Mouse (Mus musculus) cerebellum, postnatal 14 days (tissue): Measurements from ENCODE around the gene Kpna3.
"Not testable (repeated sequence)": the region's sequence is repeated elsewhere in the genome, so short reads cannot be mapped to it uniquely, and the experiment has no call there.

Source experiments
- DNase-seq, 2 experiments: peaks; one replicate each; pipeline ENCODE4 v3.0.0; 2021; ENCODE audit warnings: mixed read lengths in 2 of 2

The Kpna3 gene

DNA sequence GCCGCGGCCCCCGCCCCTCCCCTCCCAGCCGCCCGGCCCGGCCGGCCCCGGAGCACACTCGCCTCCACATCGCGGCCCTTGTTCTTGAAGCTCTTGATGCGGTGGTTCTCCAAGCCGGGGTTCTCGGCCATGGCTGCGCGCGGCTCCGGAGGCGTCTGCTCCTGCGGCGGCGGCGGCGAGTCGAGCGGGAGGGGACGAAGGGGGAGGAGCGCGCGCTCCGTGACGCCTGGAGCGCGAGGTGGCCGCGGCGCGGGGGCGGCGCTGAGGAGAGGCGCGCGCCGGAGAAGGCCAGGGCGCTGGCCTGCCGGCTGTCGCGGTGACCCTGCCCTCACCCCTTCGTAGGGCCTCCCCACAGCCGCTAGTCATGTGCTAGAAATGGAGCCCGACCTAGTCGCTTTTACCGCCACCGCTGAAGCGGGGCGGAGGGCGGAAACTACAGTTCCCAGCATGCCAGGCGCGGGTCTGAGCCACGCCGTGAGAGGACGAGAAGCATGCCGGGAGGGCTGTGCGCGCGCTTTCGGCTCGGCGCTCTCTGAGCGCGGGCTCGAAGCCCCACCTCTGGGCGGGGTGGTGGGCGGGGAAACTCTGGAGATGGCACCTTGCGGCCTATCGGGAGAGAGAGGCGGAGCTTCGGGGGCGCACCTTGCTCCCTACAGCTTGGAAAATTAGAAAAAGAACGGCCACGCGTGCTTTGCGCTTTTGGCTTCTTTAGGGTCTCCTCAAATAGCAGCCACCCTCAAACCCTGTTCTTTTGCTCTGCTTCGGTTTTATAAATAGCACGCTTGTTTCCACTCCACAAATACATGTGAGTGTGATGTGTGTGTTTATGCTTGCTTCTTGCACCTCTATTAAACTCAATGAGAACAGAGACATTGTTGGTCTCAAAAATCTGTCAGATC lies at the start of gene Kpna3:
Gene Kpna3, minus strand, starts transcription at position 214 of the 899 bp plus-strand sequence.
- peak; percentile 98 to 99 for DNase-seq

DNA sequence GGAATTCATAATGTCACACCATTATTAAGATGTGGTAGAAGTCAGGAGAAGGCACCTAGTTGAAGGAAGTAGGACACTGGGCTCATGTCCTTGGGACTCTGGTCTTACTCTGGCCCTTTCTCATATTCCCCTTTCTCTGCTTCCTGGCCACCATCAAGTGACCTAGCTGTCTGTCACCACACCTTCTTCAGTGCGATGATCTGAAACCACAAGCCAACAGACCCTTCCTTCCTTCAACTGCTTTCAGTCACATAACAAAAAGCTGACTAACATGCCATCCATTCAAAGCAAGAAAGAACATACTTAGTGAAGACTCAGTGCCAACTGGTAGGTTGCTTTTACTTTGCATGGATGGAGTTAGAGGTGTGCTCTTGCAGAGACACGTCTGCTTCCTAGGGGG lies 20.7 kb upstream of the Kpna3 start:
- DNase-seq: no peak

DNA sequence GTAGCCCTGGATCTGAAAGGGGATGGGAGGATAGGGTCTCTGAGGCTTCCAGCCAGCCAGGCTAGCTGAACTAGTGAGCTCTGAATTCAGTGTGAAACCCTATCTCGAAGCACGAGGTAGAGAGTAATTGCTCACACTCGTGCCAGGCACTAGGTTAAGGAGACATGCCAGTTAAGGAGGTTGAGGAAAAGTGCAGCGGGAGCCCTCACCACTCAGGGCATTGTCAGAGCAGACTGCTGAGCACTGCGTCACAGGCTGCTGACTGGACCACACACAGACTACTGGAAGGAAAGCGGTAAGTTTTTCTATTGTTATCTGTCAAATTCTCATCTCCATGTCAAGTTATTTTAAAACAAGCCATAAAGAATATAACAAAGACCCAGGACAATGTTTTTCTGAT lies 17.8 kb upstream of the Kpna3 start:
- no peak for DNase-seq

DNA sequence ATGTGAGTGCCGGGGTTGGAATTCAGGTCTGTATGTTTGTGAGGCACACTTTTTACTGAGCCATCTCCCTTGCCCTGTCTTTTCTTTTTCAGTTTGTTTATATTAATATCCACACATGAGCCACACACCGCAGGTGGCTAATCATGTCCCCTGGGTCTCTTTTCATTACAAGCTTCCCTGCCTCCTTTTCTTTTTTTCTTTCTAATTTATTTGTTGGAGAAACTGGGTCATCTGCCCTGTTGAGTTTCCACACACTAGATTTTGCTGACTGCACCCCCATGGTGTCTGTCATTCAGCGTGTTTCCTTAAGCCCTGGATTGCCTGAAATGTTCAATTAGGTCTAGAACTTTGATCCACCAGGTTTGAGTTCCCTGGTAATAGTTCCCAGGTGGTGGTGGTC lies 15.9 kb upstream of the Kpna3 start:
- no peak for DNase-seq

DNA sequence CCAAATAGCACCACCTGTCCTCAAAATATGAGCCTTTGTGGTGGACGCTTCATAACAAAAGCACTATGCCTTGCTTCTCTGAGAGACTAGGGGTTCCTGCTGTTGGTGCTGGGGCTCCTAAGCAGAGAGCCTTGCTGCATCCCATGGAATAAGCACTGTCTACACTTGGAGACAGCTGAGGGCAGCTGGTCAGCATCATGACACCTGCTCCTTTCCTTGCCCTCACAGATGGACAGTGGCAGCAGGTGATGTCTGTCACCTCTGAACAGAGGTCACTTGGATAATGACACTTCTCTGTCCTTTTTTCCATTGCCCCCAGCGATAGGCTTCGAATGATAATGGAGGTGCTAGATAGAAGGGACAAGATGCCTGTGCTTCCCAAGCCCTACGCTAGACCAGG lies 13.4 kb upstream of the Kpna3 start:
- DNase-seq: no peak

DNA sequence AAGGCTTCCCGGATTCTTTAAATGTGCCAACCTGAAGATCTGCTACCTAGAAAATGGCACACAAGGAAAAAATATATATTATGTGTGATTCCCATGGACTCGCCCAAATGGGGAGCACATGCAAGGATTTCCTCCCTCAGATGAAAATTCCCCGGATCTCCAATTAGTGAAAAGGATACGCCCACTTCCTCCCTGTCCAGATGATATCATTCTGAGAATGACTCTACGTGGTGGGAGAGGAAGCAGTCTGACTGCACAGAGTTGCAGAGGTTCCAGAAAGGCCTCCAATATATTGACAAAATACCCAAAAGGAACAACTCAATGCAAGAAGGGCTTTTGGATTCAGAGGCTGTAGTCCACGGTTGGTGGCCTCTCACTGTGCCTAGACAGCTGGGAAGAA lies 12.8 kb upstream of the Kpna3 start:
- DNase-seq: no peak

DNA sequence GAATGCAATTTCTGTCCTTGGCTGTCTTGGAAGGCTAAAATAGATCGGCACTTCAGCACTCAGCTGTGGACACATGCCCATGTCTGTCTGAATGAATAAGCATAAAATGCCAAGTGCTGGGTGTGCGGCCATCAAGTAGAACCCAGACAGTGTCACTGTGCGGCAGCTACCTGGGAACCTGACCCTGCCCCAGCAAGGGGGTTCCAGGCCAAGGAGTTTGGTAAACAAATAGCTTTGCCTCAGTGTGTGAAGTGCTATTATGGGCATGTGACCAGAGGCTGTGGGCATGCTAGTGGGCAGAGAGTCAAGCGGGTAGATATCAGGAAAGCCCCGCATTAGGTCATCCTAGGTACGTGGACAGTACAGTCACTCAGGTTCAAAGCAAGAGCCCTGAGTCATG lies 8.1 kb upstream of the Kpna3 start:
- no peak for DNase-seq

DNA sequence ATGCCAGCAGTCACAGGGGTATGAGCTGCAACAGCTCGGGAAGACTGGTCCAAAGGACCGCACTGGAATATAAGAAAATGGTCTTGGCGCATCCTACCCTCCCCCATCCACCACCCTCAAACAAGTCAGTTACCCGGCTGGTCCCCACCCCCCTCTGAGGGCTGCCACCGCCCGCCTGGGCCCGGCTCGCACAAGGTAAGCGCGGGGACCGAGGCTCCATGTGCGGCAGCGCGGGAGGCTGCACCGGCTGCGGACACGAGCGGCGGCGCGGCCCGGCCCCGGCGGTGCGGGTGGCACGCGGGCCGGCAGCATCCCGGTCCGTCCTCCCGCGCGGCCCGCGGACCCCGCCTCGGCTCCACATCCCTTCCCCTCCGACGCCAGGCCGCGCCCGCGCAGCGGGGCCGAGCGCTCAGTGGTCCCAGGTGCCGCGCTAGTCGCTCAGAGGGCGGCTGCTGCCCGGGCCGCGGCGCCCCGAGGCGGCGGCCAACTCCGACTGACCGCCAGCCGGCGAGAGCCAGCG lies 473 bp downstream of the Kpna3 start:
- DNase-seq: peak in 1 of 2 experiments; percentile 71

DNA sequence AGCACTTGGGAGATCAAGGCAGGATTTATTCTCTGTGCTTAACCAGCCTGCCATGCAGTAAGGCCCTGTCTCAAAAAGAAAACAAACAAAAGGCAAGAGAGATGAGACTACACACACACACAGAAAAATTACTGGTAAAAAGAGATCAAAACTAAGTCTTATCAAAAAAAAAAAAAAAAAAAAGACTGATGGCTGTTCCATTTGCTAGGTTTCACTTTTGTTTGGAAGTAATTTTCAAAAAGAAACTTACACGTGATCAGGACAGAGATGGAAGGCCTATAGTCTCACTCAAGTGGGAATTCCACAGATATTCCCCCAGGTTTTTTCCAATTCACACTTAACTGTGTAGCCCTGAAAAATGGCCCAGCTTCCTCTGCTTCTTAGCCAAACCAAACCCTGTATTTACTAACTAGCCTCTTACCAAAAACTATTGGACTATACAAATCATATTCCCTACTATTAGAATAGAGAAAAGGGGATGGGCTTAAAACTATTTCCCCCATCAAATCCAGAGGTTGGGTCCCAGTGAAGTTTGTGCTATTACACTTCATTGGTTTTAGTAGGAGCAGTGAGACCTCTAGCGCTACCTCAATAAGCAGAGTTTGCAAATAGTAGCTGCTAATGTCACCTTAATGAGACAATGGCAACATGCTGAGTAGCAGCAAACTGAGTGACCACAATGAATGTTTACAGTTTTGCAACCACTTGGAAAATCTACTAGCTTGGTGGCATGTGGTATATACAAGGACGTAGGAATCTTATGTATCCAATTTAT lies 1.3 kb downstream of the Kpna3 start:
- peak in 1 of 2 experiments; percentile 23 for DNase-seq

DNA sequence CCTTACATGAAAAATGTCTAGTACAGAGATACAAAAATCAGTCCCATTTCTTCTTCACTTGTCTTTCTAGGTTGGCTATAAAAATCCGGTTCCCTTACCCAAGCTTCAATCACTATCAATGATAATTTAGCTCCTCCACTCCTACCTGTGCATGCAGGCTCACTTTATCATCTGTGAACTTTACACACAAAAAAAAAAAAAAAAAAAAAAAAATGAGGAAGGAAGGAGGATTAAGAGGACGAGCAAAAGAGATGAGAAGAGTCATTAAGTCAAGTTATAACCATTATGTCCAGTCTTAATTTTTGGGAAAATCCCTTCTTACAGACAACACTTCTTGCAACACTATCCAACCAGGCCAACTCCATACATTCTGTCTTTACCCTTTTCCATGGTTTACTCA lies 2.8 kb downstream of the Kpna3 start:
- DNase-seq: no peak

DNA sequence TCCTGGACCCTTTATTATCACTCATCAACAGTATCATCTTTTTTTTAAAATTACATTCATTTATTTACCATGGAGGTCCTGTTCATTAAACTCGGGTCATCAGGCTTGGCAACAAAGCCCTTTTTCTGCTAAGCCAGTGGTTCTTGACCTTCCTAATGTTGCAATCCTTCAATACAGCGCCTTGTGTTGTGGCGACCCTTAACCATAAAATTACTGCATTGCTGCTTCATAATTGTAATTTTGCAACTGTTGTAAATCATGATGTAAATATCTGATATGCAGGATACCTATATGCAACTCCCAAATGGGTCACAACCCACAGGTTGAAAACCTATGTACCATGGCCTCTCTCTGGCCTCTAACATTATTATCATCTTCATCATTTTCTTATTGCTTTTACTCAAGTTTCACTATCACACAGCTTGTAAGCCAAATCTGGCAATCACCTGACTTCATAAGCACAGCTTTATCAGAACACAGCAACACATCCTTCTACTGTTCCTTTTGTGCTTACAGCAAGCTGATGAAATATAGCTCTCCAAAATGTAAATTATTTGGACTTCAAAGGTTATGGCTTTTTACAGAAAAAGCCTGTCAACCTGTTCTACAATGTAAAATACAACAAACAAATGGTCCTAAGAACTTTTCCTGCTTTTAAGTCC lies 11.4 kb downstream of the Kpna3 start:
- DNase-seq: no peak

DNA sequence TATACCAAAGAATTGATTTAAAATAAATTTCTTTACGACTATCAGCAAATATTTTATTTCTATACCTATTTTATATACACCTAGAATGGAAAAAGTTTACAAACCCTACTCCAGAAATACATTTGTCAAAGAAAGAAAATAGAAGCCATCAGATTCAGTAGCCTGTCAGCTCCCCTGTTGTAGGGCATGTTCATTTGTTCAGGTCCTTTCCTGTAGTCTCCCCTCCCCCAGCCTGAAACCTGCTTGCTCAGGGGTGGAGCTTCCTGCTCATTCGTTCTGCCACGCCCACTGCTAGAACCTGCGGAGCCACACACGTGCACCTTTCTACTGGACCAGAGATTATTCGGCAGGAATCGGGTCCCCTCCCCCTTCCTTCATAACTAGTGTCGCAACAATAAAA lies 12.6 kb downstream of the Kpna3 start:
- not testable (repeated sequence) for DNase-seq

DNA sequence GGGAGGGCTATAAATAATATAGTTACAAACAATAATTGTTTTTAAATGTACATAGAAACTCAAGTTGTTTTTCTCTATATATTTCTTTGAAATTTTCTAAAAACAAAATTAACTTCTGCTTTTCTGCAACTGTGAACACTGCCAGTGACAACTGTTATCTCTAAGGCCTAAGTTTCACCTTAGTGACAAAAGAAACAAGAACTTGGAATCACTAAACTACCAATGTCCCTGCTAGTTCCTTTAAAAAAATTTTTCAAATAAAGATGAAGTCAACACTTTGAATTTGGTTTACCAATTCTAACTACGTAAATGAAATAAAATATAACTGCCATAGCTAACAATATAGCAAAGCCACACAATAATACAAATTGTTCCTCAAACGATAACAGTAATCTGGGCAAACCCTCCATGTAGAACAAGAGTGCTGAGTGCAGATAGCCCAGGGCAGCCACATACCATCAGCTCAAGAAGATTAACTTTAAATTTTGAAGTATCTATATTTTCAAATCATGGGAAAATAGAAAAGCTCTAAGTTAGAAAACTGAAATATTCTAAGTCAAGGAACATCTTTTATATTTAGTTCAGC lies 14.5 kb downstream of the Kpna3 start:
- no peak for DNase-seq

DNA sequence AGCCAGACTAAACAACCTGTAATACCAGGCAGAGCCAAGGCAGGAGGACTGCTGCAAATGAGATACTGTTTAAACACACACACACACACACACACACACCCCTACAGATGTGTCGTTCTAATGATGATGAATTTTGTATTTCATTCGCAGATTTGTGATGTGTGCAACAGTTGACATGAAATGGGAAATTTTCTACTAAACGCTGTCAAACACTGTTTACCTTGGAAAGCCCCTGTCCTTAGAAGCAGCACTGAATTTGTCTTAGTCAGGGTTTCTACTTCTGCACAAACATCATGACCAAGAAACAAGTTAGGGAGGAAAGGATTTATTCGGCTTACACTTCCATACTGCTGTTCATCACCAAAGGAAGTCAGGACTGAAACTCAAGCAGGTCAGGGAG lies 24.0 kb downstream of the Kpna3 start:
- no peak for DNase-seq

DNA sequence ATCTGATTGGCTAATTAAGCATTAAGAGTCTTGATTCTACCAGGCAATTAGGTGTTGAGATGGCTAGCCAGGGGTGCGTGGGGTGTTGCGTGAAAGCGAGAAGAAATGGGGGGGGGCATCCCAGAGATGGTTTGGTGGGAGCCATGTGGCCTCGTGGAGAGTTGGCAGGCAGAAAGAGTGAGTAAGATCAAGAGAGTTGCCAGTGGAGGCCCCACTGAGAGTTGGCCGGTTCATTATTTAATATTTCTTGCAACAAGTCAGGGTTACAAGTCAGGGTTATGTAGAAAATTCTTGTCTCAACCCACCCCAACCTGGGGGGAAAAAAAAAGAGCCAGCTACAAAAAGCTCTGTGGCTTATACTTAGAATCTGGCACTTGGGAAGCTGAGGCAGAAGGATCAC lies 24.4 kb downstream of the Kpna3 start:
- DNase-seq: peak; percentile 20 to 42

DNA sequence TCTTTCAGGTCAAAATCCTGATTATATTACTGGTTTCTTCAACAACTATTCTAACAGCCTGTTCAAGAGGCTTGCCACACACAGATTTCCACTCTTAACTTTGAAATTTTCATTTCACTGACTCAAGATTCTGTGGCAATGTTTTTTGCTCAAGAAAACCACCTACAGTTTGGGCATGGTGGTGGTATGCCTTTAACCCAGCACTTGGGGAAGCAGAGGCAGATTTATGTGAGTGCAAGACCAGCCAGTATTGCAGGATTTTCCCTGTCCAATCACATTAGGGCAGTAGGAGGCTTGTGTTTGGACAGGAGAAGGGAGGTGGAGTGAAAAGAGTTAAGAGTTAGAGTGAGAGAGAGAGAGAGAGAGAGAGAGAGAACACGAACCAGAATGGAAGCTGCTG lies 24.9 kb downstream of the Kpna3 start:
- DNase-seq: no peak

DNA sequence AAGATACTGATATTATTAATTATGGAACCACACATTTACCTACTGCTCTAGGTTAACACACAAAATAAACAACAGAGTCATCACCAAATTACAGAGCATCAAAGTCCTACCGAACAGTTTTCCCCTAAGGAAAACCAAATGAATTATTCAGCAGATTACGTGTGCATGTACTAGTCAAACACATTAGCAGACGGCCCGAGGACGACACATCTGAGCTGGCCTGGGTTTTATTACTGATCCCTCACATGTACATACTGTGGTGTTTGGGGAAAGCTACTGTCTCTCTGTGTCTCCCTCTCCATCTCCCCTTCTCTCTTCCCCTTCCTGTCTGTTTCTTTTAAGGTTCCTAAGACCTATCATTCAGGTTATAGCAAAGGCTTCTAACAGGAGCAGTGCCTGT lies 25.5 kb downstream of the Kpna3 start:
- no peak for DNase-seq

DNA sequence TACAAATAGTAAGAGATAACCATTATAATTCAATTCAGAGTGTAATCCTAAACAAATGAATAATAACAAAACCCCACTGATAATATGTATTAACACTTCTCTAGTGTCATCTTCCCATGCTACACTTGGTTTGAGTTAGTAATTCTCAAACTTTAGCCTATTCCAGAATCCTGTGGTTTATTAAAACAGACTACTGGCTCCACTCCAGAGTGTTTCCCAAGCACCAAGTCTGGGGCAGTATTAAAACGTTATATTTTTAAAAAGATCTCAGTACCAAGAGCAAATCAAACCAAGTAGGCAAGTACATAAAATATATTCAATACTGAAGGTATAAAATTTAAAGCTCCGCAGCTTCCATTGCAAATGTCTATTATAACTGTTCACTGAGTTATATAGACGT lies 26.0 kb downstream of the Kpna3 start:
- no peak for DNase-seq

DNA sequence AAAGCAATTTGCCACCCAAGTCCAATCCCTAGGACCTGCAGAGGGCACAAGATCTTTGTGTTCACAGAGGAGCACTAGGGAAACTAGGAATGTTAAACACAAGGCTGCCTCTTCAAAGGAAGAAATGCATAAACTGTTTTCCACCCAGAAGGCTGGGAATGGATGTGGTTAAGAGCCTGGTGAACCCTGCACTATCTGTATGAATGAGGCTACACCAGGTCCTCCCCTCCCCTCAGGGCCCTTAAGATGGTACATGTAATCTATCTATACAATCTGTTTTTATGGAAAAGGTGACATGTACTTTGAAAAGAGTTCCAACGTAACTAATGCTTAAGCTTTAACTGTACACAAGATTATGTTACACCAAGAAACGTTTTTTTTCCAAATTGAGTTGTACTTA lies 29.7 kb downstream of the Kpna3 start:
- no peak for DNase-seq

DNA sequence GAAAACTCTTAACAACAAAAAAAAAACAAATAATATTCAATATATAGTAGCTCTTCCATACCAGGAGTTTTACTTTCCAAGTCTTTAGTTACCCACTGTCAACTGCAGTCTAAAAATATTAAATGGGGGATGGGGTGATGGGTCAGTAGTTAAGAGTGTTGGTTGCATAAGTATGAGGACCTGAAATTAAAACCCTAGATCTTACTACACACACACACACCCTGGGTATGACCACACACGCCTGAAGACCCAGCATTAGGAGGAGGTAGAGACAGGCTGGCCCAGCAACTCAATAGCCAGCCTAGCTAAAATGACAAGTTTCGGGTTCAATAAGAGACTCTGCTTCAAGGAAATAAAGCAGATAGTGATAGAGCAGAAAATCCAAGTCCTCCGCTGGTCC lies 32.6 kb downstream of the Kpna3 start:
- no peak for DNase-seq

DNA sequence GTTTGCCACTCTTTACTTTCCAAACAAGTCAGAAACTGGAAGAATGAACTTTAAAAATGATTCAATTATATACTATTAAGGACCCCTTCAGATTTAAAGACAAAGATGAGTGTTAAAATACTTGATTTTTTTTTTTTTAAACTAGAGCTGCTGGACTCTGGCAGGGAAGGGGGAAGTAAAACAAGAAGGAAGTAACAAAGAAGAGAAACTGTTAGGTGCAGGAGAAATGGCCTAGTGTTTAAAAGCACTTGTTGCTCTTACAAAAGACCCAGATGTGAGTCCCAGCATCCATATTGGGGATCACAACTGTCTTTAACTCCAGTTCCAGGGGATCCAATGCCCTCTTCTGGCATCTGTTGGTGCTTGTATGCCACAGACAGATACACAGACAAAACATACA lies 33.9 kb downstream of the Kpna3 start:
- no peak for DNase-seq

DNA sequence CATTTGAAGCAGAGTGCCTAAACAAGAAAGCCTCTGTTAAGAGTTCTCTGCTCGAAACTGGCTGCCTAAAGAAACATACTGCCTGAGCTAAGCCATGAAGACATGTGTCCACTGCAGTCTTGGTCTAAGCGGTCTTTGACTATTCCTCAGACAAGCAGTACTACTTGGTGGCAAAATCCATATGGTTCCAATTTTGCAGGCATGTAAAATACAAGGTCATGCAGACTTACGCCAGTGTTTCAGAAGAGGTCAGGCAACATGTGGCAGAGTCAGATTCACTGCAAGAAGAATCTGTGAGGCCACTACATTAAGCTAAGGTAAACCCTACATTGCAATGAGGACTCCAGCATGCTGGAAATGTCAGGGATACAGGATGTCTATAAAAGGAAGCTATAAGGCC lies 34.7 kb downstream of the Kpna3 start:
- no peak for DNase-seq

DNA sequence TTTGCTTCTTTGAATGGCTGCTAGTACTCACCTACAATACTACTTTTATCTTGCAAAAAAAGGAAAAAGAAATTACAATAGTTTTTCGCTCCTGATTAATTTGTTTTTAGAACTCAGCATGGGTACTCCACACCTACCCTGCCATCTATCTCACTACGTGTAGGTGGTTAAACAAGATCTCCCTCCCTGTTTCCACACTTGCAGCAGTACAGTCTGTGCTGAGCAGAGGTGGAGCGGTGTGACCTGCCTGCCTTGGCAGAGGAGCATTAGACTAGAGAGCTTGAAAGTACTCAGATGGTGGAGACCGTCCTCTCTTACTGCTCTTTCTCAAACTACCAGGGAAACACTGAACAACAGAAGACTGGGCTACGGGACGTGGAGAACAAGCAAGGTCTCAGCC lies 44.9 kb downstream of the Kpna3 start:
- DNase-seq: no peak
